Mouse (Mus musculus) heart, postnatal 10 days (tissue): ENCODE measurements at regions not wholly inside any gene's neighbourhood (a gene's known extent, or its start where the extent isn't known, plus 50 kb on each side); places are given as distances from the start of the nearest gene placed in this dataset.
"Not testable (repeated sequence)": the region's sequence is repeated elsewhere in the genome, so short reads cannot be mapped to it uniquely, and the experiment has no call there.

Source experiments
- DNase-seq, 2 experiments: peaks; one replicate each; pipeline ENCODE4 v3.0.0; 2021
- intact Hi-C: fragments of 180-260 bp; cut with DNase I; formaldehyde crosslinking; loops from one replicate; pipeline ENCODE4 v1.15.1; 2025

DNA sequence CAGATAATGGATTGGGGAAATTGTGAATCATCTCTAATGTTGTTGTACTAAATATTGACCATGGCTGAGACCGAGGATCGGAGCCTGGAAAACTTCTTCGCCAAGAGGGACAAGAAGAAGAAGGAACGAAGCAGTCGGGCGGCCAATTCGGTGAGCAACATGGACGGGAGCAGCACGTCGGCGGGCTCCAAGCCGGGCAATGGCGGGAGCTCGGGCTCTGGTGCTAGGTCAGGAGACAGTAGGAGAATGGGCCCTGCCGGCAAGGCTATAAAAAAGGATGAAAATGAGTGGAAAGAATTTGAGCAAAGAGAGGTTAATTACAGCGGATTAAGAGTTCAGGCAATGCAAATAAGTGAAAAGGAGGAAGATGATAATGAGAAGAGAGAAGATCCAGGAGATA is 55.0 kb upstream of the Zfp990 start:
- DNase-seq, intact Hi-C loops: not testable (repeated sequence)

DNA sequence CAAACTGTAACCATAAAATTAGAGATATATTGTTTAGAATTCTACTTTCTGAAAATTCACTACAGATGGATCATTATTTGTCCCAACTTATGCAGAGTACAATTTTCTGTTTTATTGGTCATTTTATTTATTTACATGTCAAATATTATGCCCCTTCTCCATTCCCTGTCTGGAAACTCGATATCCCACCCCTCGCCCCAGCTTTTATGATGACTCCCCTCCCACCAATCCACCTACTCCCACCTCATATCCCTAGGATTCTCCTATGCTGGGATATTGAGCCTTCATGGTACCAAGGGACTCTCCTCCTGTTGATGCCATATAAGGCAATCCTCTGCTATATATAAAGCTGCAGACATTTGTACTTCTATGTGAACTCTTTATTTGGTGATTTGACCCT is 62.0 kb upstream of the Zfp990 start:
- intact Hi-C loops = loop anchor here (5.0 kb wide), 1 partner anchor 1479 kb away; no protein-coding TSS in a partner anchor
- DNase-seq = no peak

DNA sequence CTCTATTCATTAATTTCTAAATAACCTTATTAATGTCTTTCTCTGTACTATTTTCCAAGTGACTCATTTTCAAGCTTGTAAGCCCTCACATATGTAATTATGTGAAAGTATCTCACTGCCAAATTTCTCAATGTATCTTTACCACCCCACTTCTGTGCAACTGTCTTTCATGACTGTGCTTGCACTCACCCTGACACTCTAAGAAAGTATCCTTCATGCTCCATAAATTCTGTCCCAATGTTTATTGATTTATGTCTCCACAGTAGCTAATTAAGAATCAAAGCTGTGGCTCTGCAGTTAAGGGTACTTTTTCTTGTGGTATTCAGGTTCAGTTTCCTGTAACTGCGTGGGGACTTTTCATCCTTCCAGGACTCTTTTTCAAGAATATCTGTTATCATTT is 73.8 kb upstream of the Zfp990 start:
- not testable (repeated sequence) for DNase-seq
- intact Hi-C loops = loop anchor here (2.0 kb wide), 1 partner anchor 138 kb away; no protein-coding TSS in a partner anchor

DNA sequence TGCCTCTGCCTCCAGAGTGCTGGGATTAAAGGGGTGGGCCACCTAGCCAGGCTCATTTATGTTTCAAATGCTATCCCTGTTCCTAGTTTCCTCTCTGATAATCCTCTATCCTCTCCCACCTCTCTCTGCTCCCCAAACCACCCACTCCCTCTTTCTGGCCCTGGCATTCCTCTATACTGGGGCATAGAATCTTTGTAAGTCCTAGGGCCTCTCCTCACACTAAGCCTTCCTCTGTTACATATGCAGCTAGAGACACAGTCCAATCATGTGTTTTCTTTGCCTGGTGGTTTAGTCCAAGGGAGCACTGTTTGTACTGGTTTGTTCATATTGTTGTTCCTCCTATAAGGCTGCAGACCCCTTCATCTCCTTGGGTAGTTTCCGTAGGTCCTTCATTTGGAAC is 76.0 kb upstream of the Zfp990 start:
- intact Hi-C loops = no loop called here
- no peak for DNase-seq

DNA sequence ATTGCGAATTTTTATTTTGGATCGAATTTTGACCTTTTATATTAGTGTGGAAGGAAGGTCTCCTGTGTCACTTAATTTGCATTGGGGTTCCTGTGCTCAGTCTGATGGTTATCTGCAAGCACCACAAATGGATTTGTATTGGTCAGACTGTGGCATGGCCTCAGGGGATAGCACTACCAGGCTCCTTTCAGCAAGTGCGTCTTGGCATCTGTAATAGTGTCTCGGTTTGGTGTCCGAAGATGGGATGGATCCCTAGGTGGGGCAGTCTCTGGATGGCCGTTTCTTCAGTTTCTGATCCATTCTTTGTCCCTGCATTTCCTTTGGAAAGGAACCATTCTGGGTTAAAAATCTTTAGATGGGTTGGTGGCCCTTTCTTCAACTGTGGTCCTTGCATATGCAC is 76.5 kb upstream of the Zfp990 start:
- DNase-seq = no peak
- intact Hi-C loops = no loop called here

DNA sequence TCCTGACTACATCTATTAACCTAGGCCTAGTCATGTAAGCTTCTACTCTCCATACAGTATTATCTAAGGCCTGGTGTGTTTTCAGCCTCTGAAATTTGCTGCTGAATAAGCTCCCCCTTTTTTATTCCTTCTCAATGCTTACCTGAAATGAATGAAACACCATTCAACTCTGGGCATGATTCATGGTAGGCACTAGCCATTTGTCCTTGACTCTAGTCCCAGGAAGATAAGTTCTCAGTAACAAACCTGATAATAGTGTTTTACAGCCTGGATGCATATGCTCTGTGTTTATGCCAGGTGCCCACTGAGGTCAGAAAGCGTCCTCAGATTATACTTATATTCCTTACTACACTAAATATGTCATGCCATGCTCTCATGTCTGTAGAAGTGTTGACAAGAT is 77.3 kb upstream of the Zfp990 start:
- DNase-seq, intact Hi-C loops: not testable (repeated sequence)

DNA sequence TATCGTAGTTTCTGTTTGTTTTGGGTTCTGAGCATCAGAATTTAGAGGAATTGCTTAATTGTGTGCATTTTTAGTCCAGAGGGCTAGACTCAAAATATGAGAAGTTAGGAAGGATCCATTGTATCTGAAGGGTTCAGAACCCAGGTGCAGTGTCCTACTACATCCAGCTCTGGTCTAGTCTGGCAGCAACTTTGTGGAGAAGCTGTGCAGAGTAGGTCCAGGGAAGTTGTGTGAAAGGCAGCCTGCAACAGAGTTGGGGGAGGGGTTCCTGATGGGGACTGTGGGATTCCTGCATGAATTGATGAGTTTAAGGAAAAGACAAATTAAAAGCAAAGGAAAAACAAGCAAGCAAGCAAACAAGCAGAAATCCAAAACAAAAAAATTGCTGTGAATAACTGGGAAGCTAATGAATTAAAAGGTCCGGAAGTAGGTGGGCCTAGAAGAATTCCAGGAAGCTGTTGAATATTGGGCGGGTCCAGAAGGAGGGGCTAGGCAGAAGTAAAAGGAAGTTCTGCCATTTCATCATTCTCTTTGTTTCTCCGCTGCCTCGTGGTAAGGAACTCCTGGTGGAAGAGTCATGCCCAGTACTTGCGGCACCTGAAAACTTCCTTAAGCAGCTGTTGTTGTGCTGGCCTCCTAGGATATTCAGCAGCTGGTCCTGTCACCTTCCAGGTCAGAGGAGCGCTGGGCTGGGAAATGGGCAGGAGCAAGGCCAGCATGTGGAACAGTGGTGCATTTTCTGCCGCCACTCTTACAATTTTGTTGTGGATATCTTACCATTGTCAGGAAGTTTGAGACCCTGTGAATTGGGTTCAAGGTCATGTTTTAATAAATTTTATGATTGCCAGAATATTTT is 78.4 kb upstream of the Zfp990 start:
- no peak for DNase-seq
- intact Hi-C loops = loop anchor here (1.0 kb wide), 2 partner anchors 24 to 151 kb away; no protein-coding TSS in a partner anchor

DNA sequence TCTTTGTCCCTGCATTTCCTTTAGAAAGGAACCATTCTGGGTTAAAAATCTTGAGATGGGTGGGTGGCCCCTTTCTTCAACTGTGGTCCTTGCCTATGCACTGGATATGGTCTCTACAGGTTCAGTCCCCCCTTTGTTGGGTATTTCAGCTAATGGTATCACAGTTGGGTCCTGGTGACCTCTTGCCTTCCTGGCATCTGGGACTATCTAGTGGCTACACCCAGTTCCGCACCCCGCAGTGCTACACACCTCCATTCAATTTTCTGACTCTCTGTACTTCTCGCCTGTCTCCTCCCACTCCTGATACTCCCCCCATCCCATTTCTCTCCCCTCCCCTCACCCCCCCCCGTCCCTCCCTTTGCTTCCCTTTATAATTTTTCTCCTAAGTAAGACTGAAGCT is 92.7 kb upstream of the Zfp990 start:
- DNase-seq, intact Hi-C loops: not testable (repeated sequence)

DNA sequence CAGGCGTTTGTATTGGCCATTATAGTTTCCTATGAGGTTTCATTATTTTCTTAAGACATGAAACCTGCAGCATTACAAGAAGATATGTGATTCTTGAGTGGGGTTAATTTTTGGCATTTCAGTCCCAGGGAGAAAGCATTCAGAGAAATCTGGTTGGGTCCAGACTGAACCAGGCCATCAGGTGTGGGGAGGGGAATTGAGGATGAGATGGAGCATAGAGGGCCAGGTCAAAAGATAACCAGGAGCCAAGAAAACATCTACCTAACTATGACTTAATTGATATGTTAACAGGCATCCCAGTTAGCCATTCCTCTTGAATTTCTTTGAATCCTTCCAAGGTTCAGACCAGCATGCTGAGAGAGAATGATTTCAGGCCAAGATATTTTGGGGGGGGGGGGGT is 96.2 kb upstream of the Tnfrsf8 start:
- DNase-seq = no peak
- intact Hi-C loops = no loop called here

DNA sequence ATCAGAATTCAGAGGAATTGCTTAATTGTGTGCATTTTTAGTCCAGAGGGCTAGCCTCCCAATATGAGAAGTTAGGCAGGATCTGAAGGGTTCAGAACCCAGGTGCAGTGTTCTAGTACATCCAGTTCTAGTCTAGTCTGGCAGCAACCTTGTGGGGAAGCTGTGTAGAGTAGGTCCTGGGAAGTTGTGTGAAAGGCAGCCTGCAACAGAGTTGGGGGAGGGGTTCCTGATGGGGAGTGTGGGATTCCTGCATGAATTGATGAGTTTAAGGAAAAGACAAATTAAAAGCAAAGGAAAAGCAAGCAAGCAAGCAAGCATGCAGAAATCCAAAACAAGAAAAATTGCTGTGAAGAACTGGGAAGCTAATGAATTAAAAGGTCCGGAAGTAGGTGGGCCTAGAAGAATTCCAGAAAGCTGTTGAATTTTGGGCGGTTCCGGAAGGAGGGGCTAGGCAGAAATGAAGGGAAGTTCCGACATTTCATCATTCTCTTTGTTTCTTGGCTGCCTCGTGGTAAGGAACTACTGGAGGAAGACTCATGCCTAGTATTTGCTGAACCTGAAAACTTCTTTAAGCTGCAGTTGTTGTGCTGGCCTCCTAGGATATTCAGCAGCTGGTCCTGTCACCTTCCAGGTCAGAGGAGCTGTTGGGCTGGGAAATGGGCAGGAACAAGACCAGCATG is 95.0 kb upstream of the Tnfrsf8 start:
- intact Hi-C loops = loop anchor here (5.0 kb wide), 1 partner anchor 152 kb away; no protein-coding TSS in a partner anchor
- DNase-seq = no peak

DNA sequence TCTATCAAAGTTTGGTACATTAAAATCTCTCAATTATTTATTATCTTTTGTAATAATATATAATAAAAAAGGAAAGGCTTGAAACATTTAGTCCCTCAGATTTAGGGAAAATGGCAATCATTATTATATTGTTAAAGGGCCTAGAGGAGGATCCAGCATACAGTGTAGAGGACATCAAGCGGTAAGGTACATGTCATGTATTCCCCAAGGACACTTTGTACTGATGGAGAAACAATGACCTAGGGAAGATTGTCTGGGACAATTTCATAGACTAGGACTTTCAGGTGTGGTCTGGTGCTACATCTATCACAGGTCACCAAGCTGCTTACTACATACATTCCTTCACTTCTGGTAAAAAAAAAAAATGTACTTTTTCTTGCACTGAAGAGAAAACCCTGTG is 91.1 kb upstream of the Tnfrsf8 start:
- intact Hi-C loops = loop anchor here (5.0 kb wide), 1 partner anchor 156 kb away; no protein-coding TSS in a partner anchor
- DNase-seq = not testable (repeated sequence)

DNA sequence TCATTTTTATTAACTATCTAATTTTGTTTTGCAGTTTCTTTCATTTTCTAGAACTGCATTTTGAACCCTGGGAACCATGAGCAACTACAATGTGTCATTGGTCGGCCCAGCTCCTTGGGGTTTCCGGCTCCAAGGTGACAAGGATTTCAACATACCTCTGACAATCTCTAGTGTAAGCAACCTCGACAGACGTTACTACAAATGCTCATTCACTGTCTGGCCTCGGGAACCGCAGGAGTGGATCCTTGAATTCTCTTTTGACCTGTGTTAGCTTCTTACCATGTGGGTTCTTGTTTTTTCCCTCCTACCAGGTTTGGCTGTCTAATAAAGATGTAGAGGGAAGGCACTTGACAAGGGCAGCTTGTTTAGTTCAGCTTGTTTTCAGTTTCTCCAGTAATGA is 89.3 kb upstream of the Tnfrsf8 start:
- DNase-seq, intact Hi-C loops: not testable (repeated sequence)

DNA sequence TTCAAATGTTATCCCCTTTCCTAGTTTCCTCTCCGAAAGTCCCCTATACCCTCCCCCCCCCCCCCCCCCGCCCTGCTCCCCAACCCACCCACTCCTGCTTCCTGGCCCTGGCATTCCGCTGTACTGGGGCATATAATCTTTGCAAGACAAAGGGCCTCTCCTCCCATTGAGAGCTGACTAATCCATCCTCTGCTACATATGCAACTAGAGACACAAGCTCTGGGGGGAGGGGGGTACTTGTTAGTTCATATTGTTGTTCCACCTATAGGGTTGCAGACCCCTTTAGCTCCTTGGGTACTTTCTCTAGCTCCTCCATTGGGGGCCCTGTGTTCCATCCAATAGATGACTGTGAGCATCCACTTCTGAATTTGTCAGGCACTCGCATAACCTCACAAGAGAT is 63.9 kb upstream of the Tnfrsf8 start:
- intact Hi-C loops, DNase-seq: not testable (repeated sequence)

DNA sequence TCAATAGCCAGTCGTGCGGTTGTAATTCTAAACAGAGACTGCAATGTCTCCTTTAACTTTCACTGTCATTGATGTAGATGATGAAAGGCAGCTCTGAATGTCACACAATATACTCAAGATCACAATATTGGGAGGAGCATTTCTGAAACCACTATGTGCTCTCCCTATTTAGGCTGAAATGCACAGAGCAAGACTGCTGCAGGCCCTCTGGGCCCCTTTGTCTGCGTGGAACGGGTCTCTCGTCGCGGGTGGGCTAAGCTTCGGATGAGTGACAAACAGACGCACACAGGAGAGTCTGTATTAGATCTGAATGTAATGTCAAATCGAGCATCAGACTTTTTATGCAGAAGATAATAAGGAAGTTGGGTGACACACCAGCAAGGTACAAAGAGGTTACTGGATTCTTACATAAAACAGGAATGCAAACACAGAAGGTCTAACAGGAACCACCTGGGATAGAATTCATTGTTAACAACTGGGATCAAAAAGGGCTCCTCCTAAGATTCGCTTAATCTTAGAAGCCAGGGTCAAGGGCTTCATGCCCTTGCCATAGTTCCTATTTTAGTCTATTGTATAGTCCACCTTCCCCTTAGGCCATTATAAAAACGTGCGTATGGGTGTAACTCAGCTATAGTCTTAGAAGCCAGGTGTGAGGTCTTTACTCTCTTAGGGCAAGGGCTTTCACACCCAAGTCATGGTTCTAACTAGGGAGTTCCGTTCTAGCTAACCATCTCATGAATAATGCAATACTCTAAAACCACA is 62.5 kb upstream of the Tnfrsf8 start:
- DNase-seq, intact Hi-C loops: not testable (repeated sequence)

DNA sequence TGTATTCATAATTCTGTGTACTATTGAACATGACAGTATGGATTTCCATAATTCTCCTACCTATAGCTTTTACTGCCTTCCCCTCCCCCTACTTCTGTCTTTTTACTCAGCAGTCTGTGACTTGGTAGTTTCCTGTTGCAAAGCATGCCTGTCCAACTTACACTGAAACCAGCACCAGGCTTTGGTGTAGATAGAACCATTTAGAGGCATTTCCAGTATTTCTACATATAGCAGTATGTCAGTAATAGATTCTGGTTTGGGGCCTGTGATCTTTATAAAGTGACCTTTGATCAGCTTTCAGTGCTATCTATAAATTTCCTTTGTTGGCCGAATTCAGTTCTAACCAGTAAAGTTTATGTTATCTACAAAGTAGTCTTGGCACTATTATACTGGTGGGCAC is 54.8 kb upstream of the Tnfrsf8 start:
- DNase-seq = no peak
- intact Hi-C loops = no loop called here

DNA sequence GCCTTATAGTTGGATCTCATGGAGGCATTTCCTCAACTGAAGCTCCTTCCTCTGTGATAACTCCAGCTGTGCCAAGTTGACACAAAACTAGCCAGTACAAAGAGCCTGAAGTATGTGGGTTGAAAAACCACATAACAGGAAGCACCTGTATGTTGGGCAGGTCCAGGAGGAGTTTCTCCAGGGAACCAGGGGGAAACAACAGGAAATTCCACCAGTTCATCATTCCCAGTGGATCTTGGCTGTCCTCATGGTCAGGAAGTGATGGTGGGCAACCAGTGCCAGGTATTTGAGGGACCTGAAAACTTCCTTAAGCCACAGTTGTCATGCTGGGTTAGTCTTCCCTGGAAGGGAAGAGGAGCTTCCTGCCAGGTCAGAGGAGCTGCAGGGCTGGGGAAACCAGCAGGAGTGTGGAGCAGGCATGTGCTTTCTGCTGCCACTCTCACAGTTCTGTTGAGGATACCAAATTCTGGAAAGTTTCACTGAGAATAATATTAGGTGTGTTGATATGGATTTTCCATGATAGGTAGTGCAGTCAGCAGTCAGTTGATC is 52.4 kb upstream of the Tnfrsf8 start:
- peak; percentile 7 to 9 for DNase-seq
- intact Hi-C loops = no loop called here

DNA sequence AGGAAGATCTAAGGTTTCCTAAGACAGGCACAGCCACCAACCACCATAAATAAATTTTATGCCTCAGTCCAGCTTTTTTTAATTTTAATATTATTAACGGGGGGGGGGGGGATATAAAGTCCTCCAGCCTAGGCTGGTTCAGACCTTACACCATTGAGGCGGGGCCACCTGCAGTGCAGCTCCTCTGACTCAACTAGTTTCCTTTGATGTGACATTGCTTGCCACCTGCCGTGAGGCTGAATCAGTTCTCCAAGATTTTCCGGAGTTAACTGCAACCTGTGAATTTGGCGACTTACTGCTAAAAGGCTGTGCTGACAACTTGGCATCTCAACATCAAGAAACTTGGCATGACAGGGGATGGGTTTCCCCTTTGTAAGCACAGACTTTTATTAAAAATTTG is 51.3 kb upstream of the Tnfrsf8 start:
- intact Hi-C loops = no loop called here
- DNase-seq = no peak

DNA sequence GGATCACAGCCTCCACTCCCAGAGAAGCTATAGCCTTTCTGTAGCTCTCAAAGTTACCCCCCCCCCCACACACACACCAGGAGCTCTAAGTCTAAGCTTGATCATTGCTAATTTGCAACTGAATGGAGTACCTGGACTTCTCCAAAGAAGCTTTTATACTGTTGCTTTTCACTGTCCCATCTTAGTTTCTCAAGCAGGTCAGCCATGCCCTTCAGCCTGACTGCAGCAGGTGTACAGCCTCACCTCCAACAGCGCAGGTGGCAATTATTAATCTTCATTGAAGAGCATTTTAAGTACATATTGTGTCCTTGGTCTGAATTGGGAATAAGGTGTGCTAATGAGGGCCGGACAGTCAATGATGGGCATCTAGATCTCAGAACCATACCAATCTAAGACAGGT is 50.8 kb upstream of the Tnfrsf8 start:
- intact Hi-C loops, DNase-seq: not testable (repeated sequence)
